Mouse (Mus musculus) heart, embryonic 11.5 days (tissue): Measurements from ENCODE around the gene Slc25a3. TPM values are rescaled to one million over a fixed set of nuclear protein-coding genes. Genes with fewer than 3 reads are reported as not detected.

ENCODE experiments used
- ATAC-seq: fragments of 200-750 bp; cut with Nextera tagmentation; replicated peaks from 2 replicates; pipeline ENCODE4 v1.8.0; 2017; ENCODE audit warnings: moderate library complexity; ENCODE audit not compliant: insufficient number of reproducible peaks, low FRiP score, low TSS enrichment
- H3K27ac ChIP-seq: fragments of 300-500 bp; sonication (generic); 2 replicates; pipeline ENCODE4 v1.5.1; 2014; ENCODE audit warnings: mild to moderate bottlenecking, low read depth, low read length
- H3K27me3 ChIP-seq: fragments of 300-500 bp; sonication (generic); 2 replicates; pipeline ENCODE4 v1.6.1; 2014; ENCODE audit warnings: mild to moderate bottlenecking, low read length, mixed read lengths; ENCODE audit not compliant: control insufficient read depth, insufficient read depth
- H3K36me3 ChIP-seq: fragments of 300-500 bp; sonication (generic); 2 replicates; pipeline ENCODE4 v1.6.1; 2014; ENCODE audit warnings: mild to moderate bottlenecking, low read length, moderate library complexity, mixed read lengths; ENCODE audit not compliant: control insufficient read depth, insufficient read depth
- H3K4me1 ChIP-seq: fragments of 300-500 bp; sonication (generic); 2 replicates; pipeline ENCODE4 v1.6.1; 2014; ENCODE audit warnings: low read length; ENCODE audit not compliant: control insufficient read depth, insufficient read depth
- H3K4me2 ChIP-seq: fragments of 300-500 bp; sonication (generic); 2 replicates; pipeline ENCODE4 v1.6.1; 2014; ENCODE audit warnings: mild to moderate bottlenecking, moderate library complexity
- H3K4me3 ChIP-seq: fragments of 300-500 bp; sonication (generic); 2 replicates; pipeline ENCODE4 v1.5.1; 2014; ENCODE audit warnings: low read depth, low read length
- H3K9ac ChIP-seq: fragments of 300-500 bp; sonication (generic); 2 replicates; pipeline ENCODE4 v1.6.1; 2014; ENCODE audit warnings: mild to moderate bottlenecking, low read depth, low read length, moderate library complexity
- H3K9me3 ChIP-seq: fragments of 300-500 bp; sonication (generic); replicated peaks from 2 replicates; pipeline ENCODE4 v1.6.1; 2016; ENCODE audit warnings: low read length; ENCODE audit not compliant: control insufficient read depth
- WGBS: fragments of 180-500 bp; shearing (Covaris S2); extraction: QIAGEN DNeasy Blood & Tissue Kit; methylation state at CpG from one replicate; pipeline ENCODE4 v1.1.7; 2014; ENCODE audit not compliant: insufficient replicate concordance; 5-methylcytosine and 5-hydroxymethylcytosine counted together
- polyA plus RNA-seq: library from polyadenylated mRNA; unstranded; fragments of >200 nt; fragmentation: Nextera tagmentation; extraction: Ambion mirVana; gene quantifications from 2 replicates; pipeline ENCODE4 v1.2.1, GENCODE M21; 2014

Slc25a3 gene
- polyA plus RNA-seq, 1 experiment from 2014 or later: 838 TPM

- Histone ChIP-seq H3K4me3 (peak overlapping the region; percentile 20; the same call in 1 of the 2 replicates), H3K27me3 (no peaks in the 10 kb centered on the region), H3K4me1 (peaks cover 16% of the 10 kb centered on the region), H3K9me3 (no peaks in the 10 kb centered on the region), H3K36me3 (peaks cover 17% of the 10 kb centered on the region), H3K4me2 (peak overlapping the region; percentile 82), H3K9ac (no peak overlapping the region; the same call in 1 of the 2 replicates), H3K27ac (peak overlapping the region; percentile 76)
- no peak for ATAC-seq
- WGBS: 67% methylated on average over 5 of the region's 5 CpGs
These were observed 43.0 kb upstream of the Slc25a3 start for GRCm38 (mm10) chr10:91166890-91167289.

DNA sequence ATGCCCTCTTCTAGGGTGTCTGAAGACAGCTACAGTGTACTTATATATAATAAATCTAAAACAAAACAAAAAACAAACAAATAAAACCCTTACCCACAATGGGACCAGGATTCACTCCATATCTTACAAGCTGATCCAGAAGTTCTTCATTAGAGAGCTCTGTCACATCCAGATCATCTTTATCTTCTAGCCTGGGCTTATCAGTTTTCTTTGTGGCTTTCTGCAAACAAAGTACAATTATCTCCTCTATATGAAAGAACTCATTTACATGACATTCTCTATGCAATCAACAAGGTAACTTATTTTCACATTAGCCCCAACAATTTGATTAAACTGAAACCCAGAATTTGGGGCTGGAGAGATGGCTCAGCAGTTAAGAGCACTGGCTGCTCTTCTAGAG lies 42.0 kb upstream of the Slc25a3 start:
- ATAC-seq: no peak
- Histone ChIP-seq H3K27ac (no peak overlapping the region), H3K4me3 (no peak overlapping the region), H3K9ac (no peak overlapping the region), H3K4me2 (no peak overlapping the region), H3K27me3 (no peaks in the 10 kb centered on the region), H3K4me1 (peaks cover 16% of the 10 kb centered on the region), H3K36me3 (peaks cover 26% of the 10 kb centered on the region), H3K9me3 (no peaks in the 10 kb centered on the region)

DNA sequence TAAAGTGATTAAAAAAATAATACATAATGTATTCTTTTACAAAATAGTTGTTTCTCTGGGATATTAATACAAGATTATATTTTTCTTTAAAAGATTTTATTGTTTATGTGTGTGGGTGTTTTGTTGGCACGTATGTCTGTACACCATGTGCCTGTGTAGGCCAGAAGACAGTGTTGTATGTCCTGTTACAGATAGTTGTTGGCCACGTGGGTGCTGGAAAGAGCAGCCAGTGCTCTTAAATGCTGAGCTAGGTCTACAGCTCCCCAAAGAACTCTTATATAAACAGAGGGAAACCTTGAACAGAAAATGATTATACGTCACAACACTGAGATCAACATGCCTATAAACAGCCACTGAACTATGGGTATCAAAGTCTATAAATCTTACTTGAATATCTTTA lies 40.6 kb upstream of the Slc25a3 start:
- 87% methylated on average over 3 of the region's 3 CpGs for WGBS
- Histone ChIP-seq H3K27ac (no peak overlapping the region), H3K4me1 (peaks cover 16% of the 10 kb centered on the region), H3K4me3 (no peak overlapping the region), H3K9ac (no peak overlapping the region), H3K9me3 (no peaks in the 10 kb centered on the region), H3K4me2 (no peak overlapping the region), H3K27me3 (no peaks in the 10 kb centered on the region), H3K36me3 (peaks cover 30% of the 10 kb centered on the region)
- no peak for ATAC-seq

DNA sequence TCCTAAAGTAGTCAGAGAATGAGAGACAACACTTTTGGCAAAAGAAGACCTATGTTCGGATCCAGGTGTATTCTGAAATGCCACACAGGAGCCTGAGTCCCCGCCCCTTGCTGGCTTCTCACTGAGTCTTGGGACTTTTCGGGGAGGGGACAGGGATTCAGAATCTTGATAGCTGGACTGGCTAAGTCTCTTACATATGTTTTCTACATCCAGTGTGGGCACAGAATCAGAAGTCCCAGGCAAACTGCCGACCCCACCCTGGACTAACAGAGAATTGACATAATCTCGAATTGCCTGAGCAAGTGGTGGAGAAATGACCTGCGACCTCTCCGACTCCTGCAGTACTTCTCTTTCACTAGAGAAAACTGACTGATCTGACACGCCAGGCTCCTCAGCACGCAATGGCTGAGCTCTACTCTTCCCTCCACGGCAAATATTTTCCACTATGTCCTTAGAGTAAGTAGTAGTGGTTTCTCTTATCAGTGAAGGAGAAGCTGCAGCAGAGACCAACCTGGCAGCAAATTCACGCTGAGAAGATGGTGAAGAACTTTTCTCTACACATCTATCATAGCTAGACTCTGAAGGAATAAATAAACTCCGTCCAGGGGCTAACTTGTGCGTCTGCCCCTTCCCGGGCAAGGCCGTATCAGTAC lies 38.8 kb upstream of the Slc25a3 start:
- H3K4me1 ChIP-seq: peaks cover 8% of the 10 kb centered on the region; the same call in 1 of the 2 replicates
- H3K4me2 ChIP-seq: no peak overlapping the region
- 86% methylated on average over 15 of the region's 15 CpGs for WGBS
- peaks cover 40% of the 10 kb centered on the region for H3K36me3 ChIP-seq
- H3K4me3 ChIP-seq: no peak overlapping the region
- no peaks in the 10 kb centered on the region for H3K27me3 ChIP-seq
- H3K9ac ChIP-seq: no peak overlapping the region
- ATAC-seq: no peak
- H3K9me3 ChIP-seq: no peaks in the 10 kb centered on the region
- no peak overlapping the region for H3K27ac ChIP-seq

GRCm38 (mm10) chr10:91162077-91162476 lies 38.2 kb upstream of the Slc25a3 start:
- WGBS: 75% methylated on average over 11 of the region's 11 CpGs
- ATAC-seq: no peak
- Histone ChIP-seq H3K4me1 (peaks cover 3% of the 10 kb centered on the region; the same call in 1 of the 2 replicates), H3K36me3 (peaks cover 40% of the 10 kb centered on the region), H3K9me3 (no peaks in the 10 kb centered on the region), H3K27ac (no peak overlapping the region), H3K4me3 (no peak overlapping the region), H3K9ac (no peak overlapping the region), H3K27me3 (no peaks in the 10 kb centered on the region), H3K4me2 (no peak overlapping the region)

- Histone ChIP-seq H3K4me1 (no peaks in the 10 kb centered on the region), H3K27me3 (no peaks in the 10 kb centered on the region), H3K9me3 (no peaks in the 10 kb centered on the region), H3K4me2 (no peak overlapping the region), H3K4me3 (no peak overlapping the region), H3K36me3 (peaks cover 42% of the 10 kb centered on the region), H3K27ac (no peak overlapping the region), H3K9ac (no peak overlapping the region)
- ATAC-seq: no peak
- WGBS: 95% methylated on average over 5 of the region's 5 CpGs
These were observed 37.1 kb upstream of the Slc25a3 start for GRCm38 (mm10) chr10:91161006-91161405.

GRCm38 (mm10) chr10:91158442-91158841 lies 34.6 kb upstream of the Slc25a3 start:
- no peak overlapping the region for H3K9ac ChIP-seq
- H3K4me2 ChIP-seq: no peak overlapping the region
- no peaks in the 10 kb centered on the region for H3K4me1 ChIP-seq
- ATAC-seq: no peak
- WGBS: 89% methylated on average over 8 of the region's 8 CpGs
- H3K27ac ChIP-seq: no peak overlapping the region
- peaks cover 49% of the 10 kb centered on the region for H3K36me3 ChIP-seq
- H3K4me3 ChIP-seq: no peak overlapping the region
- H3K27me3 ChIP-seq: no peaks in the 10 kb centered on the region
- H3K9me3 ChIP-seq: no peaks in the 10 kb centered on the region

- no peak overlapping the region for H3K4me3 ChIP-seq
- no peaks in the 10 kb centered on the region for H3K4me1 ChIP-seq
- no peak overlapping the region for H3K4me2 ChIP-seq
- peaks cover 46% of the 10 kb centered on the region for H3K36me3 ChIP-seq
- whole genome bisulfite sequencing: 78% methylated on average over 6 of the region's 6 CpGs
- no peak for ATAC-seq
- H3K9ac ChIP-seq: no peak overlapping the region
- no peaks in the 10 kb centered on the region for H3K27me3 ChIP-seq
- no peaks in the 10 kb centered on the region for H3K9me3 ChIP-seq
- no peak overlapping the region for H3K27ac ChIP-seq
These were observed 32.5 kb upstream of the Slc25a3 start for GRCm38 (mm10) chr10:91156338-91156737.

GRCm38 (mm10) chr10:91153894-91154503 lies 30.1 kb upstream of the Slc25a3 start:
- WGBS: 94% methylated on average over 10 of the region's 10 CpGs

More at GRCm38 (mm10) chr10:91153894-91154503, 30.1 kb upstream of the Slc25a3 start:
- Histone ChIP-seq H3K4me1 (no peaks in the 10 kb centered on the region), H3K4me2 (no peak overlapping the region), H3K9ac (no peak overlapping the region), H3K27me3 (no peaks in the 10 kb centered on the region), H3K27ac (no peak overlapping the region), H3K9me3 (no peaks in the 10 kb centered on the region), H3K4me3 (no peak overlapping the region), H3K36me3 (peaks cover 46% of the 10 kb centered on the region)
- no peak for ATAC-seq
